Mouse (Mus musculus): ENCODE measurements around the gene Vps13c. TPM values are rescaled to one million over a fixed set of nuclear protein-coding genes. Genes with fewer than 3 reads are reported as not detected.

Gene Vps13c
- polyA plus RNA-seq, 2 experiments, result 4.0 to 7.4 TPM

DNA sequence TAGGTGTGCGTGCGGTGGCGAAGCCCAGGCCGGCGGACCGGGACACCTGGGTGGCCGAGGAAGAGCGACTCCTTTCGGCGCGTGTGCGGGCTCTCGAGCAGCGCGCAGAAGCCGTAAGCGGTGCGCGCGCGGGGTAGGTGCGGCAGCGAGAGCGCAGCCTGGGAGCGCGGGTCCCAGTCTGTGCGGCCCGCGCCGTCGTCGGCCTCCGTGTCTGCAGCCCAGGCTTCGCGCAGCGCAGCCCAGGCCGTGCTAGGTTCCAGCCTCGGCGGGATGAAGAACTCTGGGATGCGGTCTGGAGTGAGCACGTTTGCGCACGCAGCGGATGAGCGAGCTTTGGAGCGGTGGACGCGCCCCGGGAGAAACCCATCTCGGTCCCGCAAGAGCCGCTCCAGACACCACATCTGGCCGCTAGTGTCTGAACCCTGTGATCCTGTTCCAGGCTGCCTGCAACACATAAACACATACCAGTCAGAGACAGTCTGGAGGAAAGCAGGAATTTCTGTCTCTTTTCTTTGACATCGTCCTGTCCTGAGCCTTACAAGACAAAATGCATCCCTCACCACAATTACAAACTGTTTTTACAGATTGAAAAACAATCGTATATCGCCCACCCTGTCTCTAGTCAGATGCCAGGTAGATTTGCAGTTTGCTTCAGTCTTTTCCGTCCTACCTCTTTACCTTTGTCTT lies 8.7 kb upstream of the Vps13c start:
- no peak for TF ChIP-seq POLR2A (IDR thresholded peaks at IDR 0.05; ENCODE audit: borderline replicate concordance, extremely low read depth, insufficient read depth, insufficient read length)
- peak overlapping the region; percentile 88 for H3K4me2 ChIP-seq (replicated peaks; ENCODE audit: low read depth, low read length, severe bottlenecking)
- no peak overlapping the region for H3K27ac ChIP-seq (replicated peaks; ENCODE audit: low read depth, low read length)
- WGBS, result under 1% methylated on average over 50 of the region's 57 CpGs
- peaks cover 6% of the 10 kb centered on the region; the same call in 1 of the 2 replicates for H3K4me1 ChIP-seq (ENCODE audit: control insufficient read depth, insufficient read depth, low read length)
- peaks cover 31% of the 10 kb centered on the region; the same call in 1 of the 2 replicates for H3K27me3 ChIP-seq (ENCODE audit: control insufficient read depth, insufficient read depth, low read length)
- peak overlapping the region; percentile 58 for H3K9ac ChIP-seq (ENCODE audit: low read depth, low read length, severe bottlenecking)
- H3K36me3 ChIP-seq (ENCODE audit: control insufficient read depth, insufficient read depth, low read length), result no peaks in the 10 kb centered on the region
- H3K9me3 ChIP-seq (ENCODE audit: control insufficient read depth, low read length), result no peaks in the 10 kb centered on the region
- DNase-seq (ENCODE audit: low spot score) (peak; percentile 20), ATAC-seq (ENCODE audit: low FRiP score, low read depth) (peak; percentile 50)
- peak overlapping the region; percentile 56 for H3K4me3 ChIP-seq (replicated peaks; ENCODE audit: low read length)

DNA sequence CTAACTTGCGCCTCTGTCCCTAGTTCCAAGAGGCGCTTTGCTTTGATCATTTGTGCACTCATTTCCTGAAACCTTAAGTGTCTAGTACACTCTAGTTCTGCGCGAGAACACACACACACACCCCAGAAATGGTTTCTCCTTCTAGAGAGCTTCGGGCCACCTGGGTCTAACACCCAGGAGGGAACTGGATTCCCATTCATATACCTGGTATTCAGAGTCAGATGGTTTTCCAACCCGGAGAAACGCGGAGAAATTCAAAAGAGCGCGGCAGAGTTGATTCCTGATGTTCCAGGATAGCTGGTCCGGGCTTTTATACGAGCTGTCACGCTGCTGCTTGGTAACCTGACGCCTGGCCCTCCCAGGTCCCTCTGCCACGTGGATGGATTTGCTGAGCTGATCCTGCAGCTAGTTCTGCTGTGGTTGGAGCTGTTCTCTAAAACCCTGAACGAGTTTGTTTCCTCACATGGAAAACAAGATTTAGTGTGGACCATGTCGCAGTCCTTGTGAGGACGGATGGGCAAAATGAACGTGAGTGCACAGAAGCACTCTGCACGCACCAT lies 8.1 kb upstream of the Vps13c start, which contains the start of gene C2cd4a:
Gene C2cd4a, minus strand, starts transcription at position 285 of the 560 bp plus-strand sequence.
- TF ChIP-seq POLR2A (IDR thresholded peaks at IDR 0.05; ENCODE audit: borderline replicate concordance, extremely low read depth, insufficient read depth, insufficient read length), result no peak
- H3K9ac ChIP-seq (ENCODE audit: low read depth, low read length, severe bottlenecking), result peak within 1 kb of the TSS; percentile 58
- H3K27me3 ChIP-seq (ENCODE audit: control insufficient read depth, insufficient read depth, low read length), result peaks cover 31% of the 10 kb centered on the region; the same call in 1 of the 2 replicates
- WGBS, result 2% methylated on average over 20 of the region's 20 CpGs
- H3K4me3 ChIP-seq (replicated peaks; ENCODE audit: low read length), result peak within 1 kb of the TSS; percentile 56
- DNase-seq (ENCODE audit: low spot score) (peak; percentile 76), ATAC-seq (ENCODE audit: low FRiP score, low read depth) (no peak)
- H3K4me1 ChIP-seq (ENCODE audit: control insufficient read depth, insufficient read depth, low read length), result peaks cover 6% of the 10 kb centered on the region; the same call in 1 of the 2 replicates
- no peak within 1 kb of the TSS for H3K27ac ChIP-seq (replicated peaks; ENCODE audit: low read depth, low read length)
- H3K9me3 ChIP-seq (ENCODE audit: control insufficient read depth, low read length), result no peaks in the 10 kb centered on the region
- H3K36me3 ChIP-seq (ENCODE audit: control insufficient read depth, insufficient read depth, low read length), result no peaks in the 10 kb centered on the region
- H3K4me2 ChIP-seq (replicated peaks; ENCODE audit: low read depth, low read length, severe bottlenecking), result peak within 1 kb of the TSS; percentile 88

- no peak for TF ChIP-seq POLR2A (IDR thresholded peaks at IDR 0.05; ENCODE audit: borderline replicate concordance, extremely low read depth, insufficient read depth, insufficient read length)
- Histone ChIP-seq H3K4me3 (replicated peaks; ENCODE audit: low read length) (no peak overlapping the region), H3K9me3 (ENCODE audit: control insufficient read depth, low read length) (no peaks in the 10 kb centered on the region), H3K36me3 (ENCODE audit: control insufficient read depth, insufficient read depth, low read length) (no peaks in the 10 kb centered on the region), H3K4me2 (replicated peaks; ENCODE audit: low read depth, low read length, severe bottlenecking) (no peak overlapping the region), H3K27ac (replicated peaks; ENCODE audit: low read depth, low read length) (no peak overlapping the region), H3K4me1 (ENCODE audit: control insufficient read depth, insufficient read depth, low read length) (peaks cover 6% of the 10 kb centered on the region), H3K9ac (ENCODE audit: low read depth, low read length, severe bottlenecking) (no peak overlapping the region), H3K27me3 (ENCODE audit: control insufficient read depth, insufficient read depth, low read length) (peaks cover 27% of the 10 kb centered on the region; the same call in 1 of the 2 replicates)
- no peak for ATAC-seq (ENCODE audit: low FRiP score, low read depth)
- WGBS, result 74% methylated on average over 5 of the region's 5 CpGs
- no peak for DNase-seq (ENCODE audit: low spot score)
Observed at GRCm38 (mm10) chr9:67834535-67834934, 5.7 kb upstream of the Vps13c start.

GRCm38 (mm10) chr9:67837311-67837710 lies 2.9 kb upstream of the Vps13c start:
- DNase-seq (ENCODE audit: low spot score), result no peak
- 59% methylated on average over 2 of the region's 2 CpGs for WGBS
- no peaks in the 10 kb centered on the region for H3K9me3 ChIP-seq (ENCODE audit: control insufficient read depth, low read length)

GRCm38 (mm10) chr9:67842797-67843196 lies 2.6 kb downstream of the Vps13c start:
- WGBS, result 33% methylated on average over 5 of the region's 5 CpGs
- no peak for DNase-seq (ENCODE audit: low spot score)

More at GRCm38 (mm10) chr9:67837311-67837710, 2.9 kb upstream of the Vps13c start:
- H3K4me3 ChIP-seq (replicated peaks; ENCODE audit: low read length), result no peak overlapping the region
- H3K4me1 ChIP-seq (ENCODE audit: control insufficient read depth, insufficient read depth, low read length), result peaks cover 5% of the 10 kb centered on the region
- no peak for ATAC-seq (ENCODE audit: low FRiP score, low read depth)
- no peak overlapping the region for H3K27ac ChIP-seq (replicated peaks; ENCODE audit: low read depth, low read length)
- H3K4me2 ChIP-seq (replicated peaks; ENCODE audit: low read depth, low read length, severe bottlenecking), result no peak overlapping the region
- peaks cover 2% of the 10 kb centered on the region; the same call in 1 of the 2 replicates for H3K27me3 ChIP-seq (ENCODE audit: control insufficient read depth, insufficient read depth, low read length)
- TF ChIP-seq POLR2A (IDR thresholded peaks at IDR 0.05; ENCODE audit: borderline replicate concordance, extremely low read depth, insufficient read depth, insufficient read length), result no peak
- H3K9ac ChIP-seq (ENCODE audit: low read depth, low read length, severe bottlenecking), result no peak overlapping the region
- H3K36me3 ChIP-seq (ENCODE audit: control insufficient read depth, insufficient read depth, low read length), result no peaks in the 10 kb centered on the region

More at GRCm38 (mm10) chr9:67842797-67843196, 2.6 kb downstream of the Vps13c start:
- H3K9me3 ChIP-seq (ENCODE audit: control insufficient read depth, low read length), result no peaks in the 10 kb centered on the region
- H3K36me3 ChIP-seq (ENCODE audit: control insufficient read depth, insufficient read depth, low read length), result no peaks in the 10 kb centered on the region
- H3K4me1 ChIP-seq (ENCODE audit: control insufficient read depth, insufficient read depth, low read length), result peaks cover 3% of the 10 kb centered on the region; the same call in 1 of the 2 replicates
- H3K9ac ChIP-seq (ENCODE audit: low read depth, low read length, severe bottlenecking), result no peak overlapping the region
- H3K4me3 ChIP-seq (replicated peaks; ENCODE audit: low read length), result no peak overlapping the region
- no peak for TF ChIP-seq POLR2A (IDR thresholded peaks at IDR 0.05; ENCODE audit: borderline replicate concordance, extremely low read depth, insufficient read depth, insufficient read length)
- ATAC-seq (ENCODE audit: low FRiP score, low read depth), result no peak
- no peak overlapping the region for H3K4me2 ChIP-seq (replicated peaks; ENCODE audit: low read depth, low read length, severe bottlenecking)
- no peaks in the 10 kb centered on the region for H3K27me3 ChIP-seq (ENCODE audit: control insufficient read depth, insufficient read depth, low read length)
- no peak overlapping the region for H3K27ac ChIP-seq (replicated peaks; ENCODE audit: low read depth, low read length)
